Mouse (Mus musculus) ES-Bruce4 (cell line): ENCODE results near the gene Pgm2l1. TPM values are rescaled to one million over a fixed set of nuclear protein-coding genes. Genes with fewer than 3 reads are reported as not detected.

Experiments
- H3K27ac ChIP-seq: 2 replicates; pipeline ENCODE4 v1.5.1; 2012; ENCODE audit warnings: low read length, inconsistent platforms; ENCODE audit not compliant: insufficient read depth
- H3K27me3 ChIP-seq: 2 replicates; pipeline ENCODE4 v1.6.1; 2012; ENCODE audit warnings: mild to moderate bottlenecking, low read length, inconsistent platforms; ENCODE audit not compliant: control insufficient read depth, poor library complexity, insufficient read depth, severe bottlenecking
- H3K36me3 ChIP-seq: 2 replicates; pipeline ENCODE4 v1.6.1; 2012; ENCODE audit warnings: inconsistent platforms, mild to moderate bottlenecking, low read length, moderate library complexity; ENCODE audit not compliant: control insufficient read depth, poor library complexity, insufficient read depth, severe bottlenecking
- H3K4me1 ChIP-seq: one replicate; pipeline ENCODE4 v1.8.1; 2011; ENCODE audit warnings: low read length; ENCODE audit not compliant: control insufficient read depth, insufficient read depth
- H3K4me3 ChIP-seq: 2 replicates; pipeline ENCODE4 v1.5.1; 2011; ENCODE audit warnings: low read depth, mild to moderate bottlenecking, low read length
- H3K9ac ChIP-seq: 2 replicates; pipeline ENCODE4 v1.6.1; 2012; ENCODE audit warnings: low read depth, mild to moderate bottlenecking, inconsistent platforms; ENCODE audit not compliant: poor library complexity, severe bottlenecking
- H3K9me3 ChIP-seq: replicated peaks from 2 replicates; pipeline ENCODE4 v1.6.1; 2012; ENCODE audit warnings: mild to moderate bottlenecking, low read length, inconsistent platforms; ENCODE audit not compliant: control insufficient read depth, poor library complexity, insufficient read depth, severe bottlenecking
- CTCF ChIP-seq: IDR thresholded peaks from one replicate; pipeline ENCODE4 v1.8.1; 2011; ENCODE audit warnings: low read depth, low read length
- EP300 ChIP-seq: IDR thresholded peaks from 2 replicates; pipeline ENCODE4 v1.6.1; 2011; ENCODE audit warnings: low read depth, low read length; ENCODE audit not compliant: insufficient read depth
- POLR2A ChIP-seq: IDR thresholded peaks from one replicate; pipeline ENCODE4 v1.8.1; 2011; ENCODE audit warnings: low read length; ENCODE audit not compliant: insufficient read depth
- polyA plus RNA-seq: library from polyadenylated mRNA; stranded (reverse); fragments of >200 nt; gene quantifications from 2 replicates; pipeline ENCODE4 v1.2.4, GENCODE M21; 2011; ENCODE audit warnings: low read depth; ENCODE audit not compliant: missing spikeins, insufficient read depth, insufficient read length

The Pgm2l1 gene
- polyA plus RNA-seq, 1 experiment = 6.1 TPM

GRCm38 (mm10) chr7:100215976-100216375, 11.2 kb upstream of the Pgm2l1 start:
- H3K4me3 ChIP-seq = no peak overlapping the region
- no peaks in the 10 kb centered on the region for H3K36me3 ChIP-seq
- no peaks in the 10 kb centered on the region for H3K27me3 ChIP-seq
- no peak overlapping the region for H3K27ac ChIP-seq
- H3K9ac ChIP-seq = no peak overlapping the region
- TF ChIP-seq POLR2A (no peak), EP300 (no peak), CTCF (no peak)
- no peaks in the 10 kb centered on the region for H3K4me1 ChIP-seq
- H3K9me3 ChIP-seq = no peaks in the 10 kb centered on the region

- H3K4me3 ChIP-seq = no peak overlapping the region
- no peaks in the 10 kb centered on the region for H3K36me3 ChIP-seq
- no peaks in the 10 kb centered on the region for H3K27me3 ChIP-seq
- no peak overlapping the region for H3K9ac ChIP-seq
- no peaks in the 10 kb centered on the region for H3K9me3 ChIP-seq
- TF ChIP-seq EP300 (no peak), POLR2A (no peak), CTCF (no peak)
- no peak overlapping the region for H3K27ac ChIP-seq
- no peaks in the 10 kb centered on the region for H3K4me1 ChIP-seq
These were observed 10.3 kb upstream of the Pgm2l1 start for GRCm38 (mm10) chr7:100216601-100217565.

- no peaks in the 10 kb centered on the region for H3K36me3 ChIP-seq
- H3K4me1 ChIP-seq = no peaks in the 10 kb centered on the region
- H3K4me3 ChIP-seq = peak overlapping the region; percentile 92
- peak overlapping the region; percentile 61 for H3K9ac ChIP-seq
- H3K27me3 ChIP-seq = no peaks in the 10 kb centered on the region
- TF ChIP-seq POLR2A = no peak
- no peak for TF ChIP-seq CTCF
- TF ChIP-seq EP300 = no peak
- peak overlapping the region; percentile 46 for H3K27ac ChIP-seq
- no peaks in the 10 kb centered on the region for H3K9me3 ChIP-seq
These were observed 817 bp downstream of the Pgm2l1 start for GRCm38 (mm10) chr7:100227896-100228525.

DNA sequence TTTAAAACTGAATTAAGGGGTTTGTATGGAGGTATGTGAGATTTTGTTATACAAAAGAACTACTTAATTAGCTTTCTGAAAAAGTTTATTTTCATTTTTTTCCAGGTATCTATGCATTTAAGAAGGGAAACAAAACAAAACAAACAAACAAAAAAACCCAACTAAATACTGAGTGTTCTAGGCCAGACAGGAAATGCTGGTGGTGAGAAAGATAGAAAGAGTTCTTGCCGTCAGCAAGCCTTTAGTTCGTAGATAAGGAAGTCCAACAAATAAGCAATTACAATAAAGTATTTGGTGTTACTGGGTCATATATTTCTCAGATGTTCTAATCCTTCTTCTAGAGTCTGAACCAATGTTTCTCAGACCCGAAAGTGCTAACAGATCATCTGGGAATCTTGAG, 1.8 kb downstream of the Pgm2l1 start:
- no peak overlapping the region for H3K4me3 ChIP-seq
- no peaks in the 10 kb centered on the region for H3K27me3 ChIP-seq
- TF ChIP-seq POLR2A = no peak
- TF ChIP-seq EP300 = no peak
- TF ChIP-seq CTCF = no peak
- no peaks in the 10 kb centered on the region for H3K36me3 ChIP-seq
- H3K9ac ChIP-seq = no peak overlapping the region
- no peak overlapping the region for H3K27ac ChIP-seq
- no peaks in the 10 kb centered on the region for H3K9me3 ChIP-seq
- no peaks in the 10 kb centered on the region for H3K4me1 ChIP-seq

DNA sequence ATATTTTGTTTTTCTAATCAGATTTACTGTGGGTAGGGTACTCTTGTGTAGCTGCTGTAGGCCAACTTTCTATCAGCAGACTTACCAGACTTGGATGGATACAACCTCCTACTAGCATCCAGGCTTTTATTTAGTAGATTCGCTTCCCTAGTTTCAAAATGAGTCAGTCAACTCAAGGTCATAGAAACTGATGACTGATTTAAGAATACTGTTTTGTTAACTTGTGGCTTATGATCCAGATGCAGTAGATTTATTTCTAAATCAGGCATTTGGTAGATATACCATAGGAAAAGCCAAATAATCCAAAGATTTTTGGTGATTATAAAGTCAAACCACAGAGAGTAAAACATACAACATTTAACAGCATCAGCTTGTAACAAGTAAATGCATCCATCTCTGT, 3.5 kb downstream of the Pgm2l1 start:
- Histone ChIP-seq H3K9ac (no peak overlapping the region), H3K27me3 (no peaks in the 10 kb centered on the region), H3K27ac (no peak overlapping the region), H3K4me3 (no peak overlapping the region), H3K9me3 (no peaks in the 10 kb centered on the region), H3K36me3 (no peaks in the 10 kb centered on the region), H3K4me1 (no peaks in the 10 kb centered on the region)
- TF ChIP-seq POLR2A (no peak), EP300 (no peak), CTCF (no peak)

- no peaks in the 10 kb centered on the region for H3K9me3 ChIP-seq
These were observed 4.5 kb downstream of the Pgm2l1 start for GRCm38 (mm10) chr7:100231661-100232060.

More at GRCm38 (mm10) chr7:100231661-100232060, 4.5 kb downstream of the Pgm2l1 start:
- no peaks in the 10 kb centered on the region for H3K36me3 ChIP-seq
- no peak overlapping the region for H3K27ac ChIP-seq
- H3K27me3 ChIP-seq = no peaks in the 10 kb centered on the region
- no peak for TF ChIP-seq EP300
- TF ChIP-seq POLR2A = no peak
- no peak for TF ChIP-seq CTCF
- no peak overlapping the region for H3K9ac ChIP-seq
- no peak overlapping the region for H3K4me3 ChIP-seq
- no peaks in the 10 kb centered on the region for H3K4me1 ChIP-seq
